Mouse (Mus musculus) heart, postnatal 4 days (tissue): ENCODE measurements around the gene Gna11. TPM values are rescaled to one million over a fixed set of nuclear protein-coding genes. Genes with fewer than 3 reads are reported as not detected.

Experiments
- DNase-seq: peaks from one replicate; pipeline ENCODE4 v3.0.0; 2021
- total RNA-seq, 2 experiments: library from RNA; stranded (reverse); gene quantifications; 2 replicates each; pipeline ENCODE4 v1.2.3; 2021

The Gna11 gene
- total RNA-seq, 2 experiments from 2014 or later, result 58.5 to 62.7 TPM

- DNase-seq, result no peak
These were observed 2.1 kb downstream of the Gna11 start for GRCm38 (mm10) chr10:81542727-81543460.

- peak; percentile 74 for DNase-seq
These were observed 3.2 kb downstream of the Gna11 start for GRCm38 (mm10) chr10:81541803-81542202.

DNA sequence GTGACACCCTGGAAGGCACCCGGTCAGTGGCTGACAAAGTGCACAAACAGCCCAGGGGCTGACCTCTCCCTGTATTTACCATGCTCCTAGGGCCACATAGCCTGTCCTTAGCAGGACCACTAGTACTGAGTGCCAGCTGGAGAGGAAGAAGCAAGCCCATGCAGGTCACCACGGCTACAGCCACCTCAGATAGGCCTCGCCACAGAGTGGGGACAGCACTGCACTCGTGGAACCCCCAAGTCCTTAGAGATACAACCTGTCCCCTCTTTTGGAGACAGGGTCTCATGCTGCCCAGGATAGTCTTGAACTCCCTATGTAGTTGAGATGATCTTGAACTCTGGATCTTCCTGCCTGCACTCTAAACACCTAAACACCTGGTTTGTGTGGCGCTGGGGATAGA lies 3.6 kb downstream of the Gna11 start:
- DNase-seq, result no peak

DNA sequence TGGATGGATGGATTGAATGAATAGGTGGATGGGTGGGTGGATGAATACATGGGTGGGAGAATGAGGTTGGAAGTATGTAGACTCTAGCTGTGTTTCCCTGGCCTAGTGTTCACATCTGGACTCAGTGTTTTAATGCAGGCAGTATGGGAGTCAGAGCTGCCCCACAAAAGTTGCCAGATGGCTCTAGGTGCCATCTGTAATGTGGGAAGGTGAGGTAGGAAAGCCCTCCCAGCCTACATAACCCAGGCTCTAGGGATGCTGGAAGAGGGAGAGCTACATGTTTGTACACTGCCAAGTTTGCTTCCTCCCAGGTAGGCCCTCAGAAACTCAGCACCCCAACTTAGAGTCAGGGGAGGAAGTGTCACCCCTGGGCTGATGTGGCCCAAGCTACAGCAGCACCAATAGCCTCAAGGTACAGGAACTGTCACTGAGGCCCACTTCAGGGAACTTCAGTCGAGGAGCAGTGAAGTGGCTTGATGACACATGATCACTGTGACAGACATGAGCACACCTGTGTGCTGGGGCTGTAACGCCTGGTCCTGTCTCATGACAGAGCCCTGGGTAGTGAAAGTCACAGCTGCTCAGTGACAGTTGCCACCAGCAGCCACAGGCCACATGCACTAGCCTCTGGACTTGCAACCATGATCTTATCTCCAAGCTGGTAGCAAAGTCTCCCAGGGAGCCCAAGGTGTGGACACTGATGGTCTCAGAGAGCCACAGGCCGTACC lies 6.5 kb downstream of the Gna11 start:
- DNase-seq, result no peak

DNA sequence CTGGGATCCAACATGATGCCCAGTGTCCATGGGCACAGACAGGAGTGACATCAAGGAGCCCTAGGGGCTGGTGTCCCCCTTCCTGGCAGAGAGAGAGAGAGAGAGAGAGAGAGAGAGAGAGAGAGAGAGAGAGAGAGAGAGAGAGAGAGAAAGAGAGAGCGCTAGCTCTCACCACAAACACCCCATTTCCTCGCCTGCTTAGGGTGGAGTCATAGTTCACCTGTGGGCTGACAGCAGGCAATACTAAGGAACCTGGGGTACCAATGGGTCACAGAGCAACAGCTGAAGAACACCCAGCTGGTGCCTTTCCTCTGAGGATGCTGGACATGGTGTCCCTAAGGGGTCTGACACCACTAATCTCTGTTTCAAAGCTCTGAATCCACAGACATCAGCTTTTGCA lies 7.6 kb downstream of the Gna11 start:
- DNase-seq, result no peak

- peak; percentile 41 for DNase-seq
These were observed 8.3 kb downstream of the Gna11 start for GRCm38 (mm10) chr10:81536734-81537133.

DNA sequence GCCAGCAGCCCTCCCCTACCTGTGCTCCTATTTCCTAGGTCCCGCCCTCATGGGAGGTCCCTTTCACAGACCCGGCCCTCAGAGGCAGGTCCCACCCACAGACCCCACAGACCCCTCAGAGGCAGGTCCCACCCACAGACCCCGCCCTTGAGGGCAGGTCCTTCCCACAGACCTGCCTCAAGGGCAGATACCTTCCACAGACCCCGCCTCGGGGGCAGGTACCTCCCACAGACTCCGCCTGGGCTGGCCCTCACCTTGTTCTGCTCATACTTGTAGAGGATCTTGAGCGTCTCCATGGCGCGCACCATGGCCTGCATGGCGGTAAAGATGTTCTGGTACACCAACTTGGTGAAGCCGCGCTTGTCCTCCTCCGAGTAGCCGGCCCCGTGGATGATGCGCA lies 10.2 kb downstream of the Gna11 start:
- DNase-seq, result no peak

GRCm38 (mm10) chr10:81526779-81527178 lies 18.2 kb downstream of the Gna11 start:
- peak; percentile 90 for DNase-seq

DNA sequence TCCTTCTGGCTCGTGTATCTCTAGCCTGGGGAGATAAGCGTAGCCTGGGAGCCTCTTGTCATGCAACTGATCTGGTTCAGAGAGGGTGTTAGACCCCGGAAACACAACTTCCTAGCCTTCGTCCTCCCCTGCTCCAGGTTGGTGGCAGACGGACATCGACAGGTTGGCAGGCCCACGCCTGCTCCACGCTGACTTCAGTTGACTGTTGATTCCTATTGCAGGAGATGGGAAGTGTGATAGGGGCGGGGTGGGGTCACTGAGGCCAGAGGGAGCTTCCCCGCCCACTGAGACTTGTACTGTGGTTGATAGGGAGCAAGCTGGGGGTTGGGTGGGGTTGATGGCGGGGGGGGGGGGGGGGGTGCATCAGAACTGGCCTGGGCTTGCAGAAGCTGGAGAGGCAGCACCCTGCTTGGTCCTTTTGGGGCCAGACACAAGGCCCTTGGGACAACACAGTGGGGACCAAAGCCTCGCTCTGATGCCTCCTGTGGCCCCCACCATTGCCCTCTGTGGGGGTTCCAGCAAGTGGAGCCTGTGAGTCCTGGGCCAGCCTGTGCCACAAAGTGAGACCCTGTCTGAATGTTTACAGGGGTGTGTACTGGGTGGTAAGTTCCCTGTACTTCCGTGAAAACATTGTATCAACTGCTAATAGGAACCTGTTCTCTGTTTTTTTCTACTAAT lies 19.8 kb downstream of the Gna11 start:
- DNase-seq, result no peak

- no peak for DNase-seq
These were observed 20.9 kb downstream of the Gna11 start, which contains the start of gene Gna15 for GRCm38 (mm10) chr10:81524051-81524605. Gene Gna15, minus strand, starts transcription at chr10:81524225.

DNA sequence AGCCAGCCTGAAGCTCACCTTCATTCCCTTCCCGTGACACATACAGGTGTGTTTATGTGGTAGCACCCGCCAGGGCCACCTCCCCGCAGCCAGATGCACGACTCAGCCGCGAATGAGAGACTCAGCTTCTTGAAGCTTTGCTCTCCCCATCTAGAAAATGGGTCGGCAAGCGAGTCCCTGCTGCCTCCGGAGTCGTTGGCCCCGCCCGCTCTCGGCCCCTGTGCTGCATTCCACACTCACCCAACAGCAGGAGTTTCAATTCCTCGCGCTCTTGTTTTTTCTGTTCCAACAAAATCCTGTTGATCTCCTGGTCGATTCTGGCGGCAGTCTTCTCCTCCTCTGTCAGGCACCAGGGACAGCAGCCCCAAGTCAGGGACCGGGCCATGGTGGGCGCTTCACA lies 21.4 kb downstream of the Gna11 start:
- no peak for DNase-seq

GRCm38 (mm10) chr10:81523142-81523541 lies 21.8 kb downstream of the Gna11 start:
- DNase-seq, result no peak

- DNase-seq, result no peak
These were observed 25.0 kb downstream of the Gna11 start for GRCm38 (mm10) chr10:81519978-81520365.

GRCm38 (mm10) chr10:81519227-81519977 lies 25.6 kb downstream of the Gna11 start:
- DNase-seq, result no peak

- DNase-seq, result peak; percentile 82
These were observed 26.4 kb downstream of the Gna11 start for GRCm38 (mm10) chr10:81518546-81518945.

DNA sequence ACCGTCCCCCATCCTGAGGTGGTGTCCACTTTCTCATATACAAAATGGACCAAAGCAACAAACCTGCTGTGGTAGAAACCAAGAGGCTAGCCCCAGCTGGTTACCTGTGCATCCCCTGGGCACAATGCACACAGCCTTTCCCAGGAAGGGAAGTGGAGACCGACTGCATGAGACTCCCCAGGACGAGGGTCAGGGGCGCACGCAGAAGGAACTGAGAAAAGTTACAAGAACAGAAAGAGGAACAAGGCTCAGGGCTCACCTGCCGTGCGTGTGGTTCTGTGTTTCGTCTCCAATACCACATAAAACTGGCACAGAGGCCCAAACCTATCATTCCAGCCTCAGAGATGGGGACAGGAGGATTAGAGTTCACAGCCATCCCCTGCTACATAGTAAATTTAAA lies 27.8 kb downstream of the Gna11 start:
- DNase-seq, result no peak

GRCm38 (mm10) chr10:81513798-81514197 lies 31.2 kb downstream of the Gna11 start:
- DNase-seq, result no peak

- DNase-seq, result no peak
These were observed 34.7 kb downstream of the Gna11 start for GRCm38 (mm10) chr10:81510246-81510810.

- no peak for DNase-seq
These were observed 37.1 kb downstream of the Gna11 start for GRCm38 (mm10) chr10:81507691-81508489.

DNA sequence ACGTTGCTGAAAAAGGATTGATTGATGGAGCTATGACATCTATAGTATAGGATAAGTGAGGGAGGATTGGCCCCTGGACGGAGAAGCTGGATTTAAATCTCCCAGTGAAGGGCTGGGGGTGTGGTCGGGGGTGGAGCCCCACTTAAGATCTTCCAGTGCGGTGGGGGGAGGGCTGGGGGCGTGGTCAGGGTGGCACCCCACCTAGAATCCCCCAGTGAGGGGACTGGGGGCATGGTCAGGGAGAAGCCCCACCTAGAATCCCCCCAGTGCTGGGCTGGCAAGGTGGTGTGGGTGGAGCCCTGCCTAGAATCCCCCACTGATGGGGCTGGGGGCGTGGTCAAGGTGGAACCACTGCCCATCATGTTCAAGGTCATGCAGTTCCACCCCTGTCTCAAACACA lies 37.9 kb downstream of the Gna11 start:
- no peak for DNase-seq

DNA sequence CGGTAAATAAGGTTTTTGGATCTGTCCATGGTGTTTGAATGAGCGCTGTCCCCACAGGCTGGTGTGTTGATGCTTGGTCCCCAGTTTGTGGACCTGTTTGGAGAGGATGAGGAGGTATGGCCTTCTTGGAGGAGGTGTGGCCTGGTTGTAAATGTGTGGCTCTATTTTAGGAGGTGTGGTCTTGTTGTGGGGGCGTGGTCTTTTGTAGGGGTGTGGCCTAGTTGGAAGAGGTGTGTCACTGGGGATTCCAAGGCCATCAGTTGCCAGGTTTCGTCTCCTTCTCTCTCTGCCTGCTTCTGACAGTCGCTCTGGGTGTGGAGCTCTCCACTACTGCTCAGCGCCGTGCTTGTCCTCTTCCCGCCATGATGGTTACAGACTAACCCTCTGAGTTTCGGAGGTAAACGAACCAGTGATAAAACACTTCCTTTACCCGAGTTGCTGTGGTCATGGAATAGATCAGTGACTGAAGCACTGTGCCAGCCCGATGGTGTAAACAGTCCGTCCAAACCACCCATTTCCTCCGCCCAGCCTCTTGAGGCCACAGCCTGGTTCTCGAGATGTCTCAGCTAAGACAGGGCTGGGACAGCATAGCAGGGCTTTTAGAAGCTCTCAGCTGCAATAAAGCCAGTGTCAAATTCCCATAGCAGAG lies 39.9 kb downstream of the Gna11 start:
- no peak for DNase-seq
